Mouse (Mus musculus): Measurements from ENCODE around the gene Denr. TPM values are rescaled to one million over a fixed set of nuclear protein-coding genes. Genes with fewer than 3 reads are reported as not detected.
A peak's percentile ranks its signal among the peaks of the same experiment; 100 is the strongest.

The Denr gene
- 9.7 and 11.8 TPM in 2 replicates for polyA plus RNA-seq (2012; rRNA removed)

DNA sequence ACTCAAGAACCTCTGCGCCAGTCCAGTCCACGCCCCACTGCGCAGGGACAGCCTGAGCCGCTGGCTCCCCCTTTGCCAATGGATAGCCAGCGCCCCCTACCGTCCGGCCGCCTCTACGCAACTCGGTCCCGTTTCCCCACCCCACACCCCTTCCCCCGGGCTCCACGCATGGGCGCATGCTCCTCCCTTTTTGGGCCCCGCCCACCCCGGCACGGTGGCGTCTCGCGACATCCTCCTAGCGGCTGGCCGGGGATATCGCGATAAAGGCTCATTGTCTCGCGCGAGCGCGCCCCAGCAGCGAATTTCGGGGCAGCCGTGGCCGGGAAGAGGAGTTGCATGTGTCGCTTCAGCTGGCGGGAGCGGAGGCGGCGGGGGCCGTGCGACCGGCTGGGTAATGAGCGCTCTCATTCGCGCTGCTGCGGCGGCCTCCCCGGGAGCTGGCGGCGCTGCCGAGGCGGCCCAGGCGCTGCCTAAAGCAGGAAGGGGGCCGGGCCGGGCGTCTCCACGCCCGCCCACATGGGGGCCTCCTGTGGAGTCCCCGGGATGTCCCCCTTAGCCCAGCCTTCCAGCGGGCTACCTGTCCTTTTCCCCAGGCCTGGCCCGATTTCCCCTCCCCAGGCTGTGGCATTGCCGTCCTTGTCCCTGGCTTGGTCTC, at the start of gene Denr:
Gene Denr, plus strand, starts transcription at position 200 of the 655 bp plus-strand sequence.
- TF ChIP-seq POLR2A (IDR thresholded peaks at IDR 0.05; ENCODE audit: control insufficient read depth, extremely low read depth, insufficient read depth, low read length, poor library complexity) (peak; percentile 73), CTCF (IDR thresholded peaks at IDR 0.05; ENCODE audit: borderline replicate concordance, control insufficient read depth, extremely low read depth, insufficient read depth, low read length, poor library complexity) (peak; percentile 85)
- Histone ChIP-seq H3K27ac (ENCODE audit: control insufficient read depth, insufficient read depth, low read length) (peak within 1 kb of the TSS; percentile 37; the same call in 1 of the 2 replicates), H3K4me3 (ENCODE audit: control insufficient read depth, insufficient read depth, low read length) (peak within 1 kb of the TSS; percentile 77), H3K36me3 (ENCODE audit: control insufficient read depth, insufficient read depth, low read length) (no peaks in the 10 kb centered on the region), H3K27me3 (ENCODE audit: control insufficient read depth, insufficient read depth, low read length) (no peaks in the 10 kb centered on the region), H3K4me1 (replicated peaks; ENCODE audit: control insufficient read depth, insufficient read depth, low read length) (peaks cover 10% of the 10 kb centered on the region)
- DNase-seq: peak; percentile 100
- WGBS: under 1% methylated on average over 61 of the region's 61 CpGs

DNA sequence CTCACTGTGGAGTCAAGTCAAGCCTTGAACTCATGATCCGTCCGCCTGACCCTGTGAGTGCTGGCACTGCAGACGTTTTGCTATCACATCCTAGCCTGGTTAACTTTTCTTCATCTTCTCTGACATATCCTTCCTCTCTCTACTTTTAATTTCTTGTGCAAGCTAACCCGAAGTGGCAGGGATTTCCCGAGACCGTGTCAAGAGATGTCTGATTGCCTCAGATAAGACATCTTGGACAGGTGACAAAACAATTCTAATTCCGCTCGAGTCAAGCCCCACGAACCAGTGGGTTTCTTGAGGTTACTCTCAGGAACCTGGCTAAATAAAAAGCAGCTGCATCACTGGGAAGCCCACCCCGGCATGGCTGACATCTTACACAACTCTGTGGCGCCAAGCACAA, 48.2 kb upstream of the Denr start:
- Histone ChIP-seq H3K4me1 (replicated peaks; ENCODE audit: control insufficient read depth, insufficient read depth, low read length) (no peaks in the 10 kb centered on the region), H3K36me3 (ENCODE audit: control insufficient read depth, insufficient read depth, low read length) (no peaks in the 10 kb centered on the region), H3K27ac (ENCODE audit: control insufficient read depth, insufficient read depth, low read length) (no peak overlapping the region), H3K4me3 (ENCODE audit: control insufficient read depth, insufficient read depth, low read length) (no peak overlapping the region), H3K27me3 (ENCODE audit: control insufficient read depth, insufficient read depth, low read length) (no peaks in the 10 kb centered on the region)
- TF ChIP-seq CTCF (IDR thresholded peaks at IDR 0.05; ENCODE audit: borderline replicate concordance, control insufficient read depth, extremely low read depth, insufficient read depth, low read length, poor library complexity) (no peak), POLR2A (IDR thresholded peaks at IDR 0.05; ENCODE audit: control insufficient read depth, extremely low read depth, insufficient read depth, low read length, poor library complexity) (no peak)
- DNase-seq: no peak
- WGBS: 16% methylated on average over 11 of the region's 11 CpGs

DNA sequence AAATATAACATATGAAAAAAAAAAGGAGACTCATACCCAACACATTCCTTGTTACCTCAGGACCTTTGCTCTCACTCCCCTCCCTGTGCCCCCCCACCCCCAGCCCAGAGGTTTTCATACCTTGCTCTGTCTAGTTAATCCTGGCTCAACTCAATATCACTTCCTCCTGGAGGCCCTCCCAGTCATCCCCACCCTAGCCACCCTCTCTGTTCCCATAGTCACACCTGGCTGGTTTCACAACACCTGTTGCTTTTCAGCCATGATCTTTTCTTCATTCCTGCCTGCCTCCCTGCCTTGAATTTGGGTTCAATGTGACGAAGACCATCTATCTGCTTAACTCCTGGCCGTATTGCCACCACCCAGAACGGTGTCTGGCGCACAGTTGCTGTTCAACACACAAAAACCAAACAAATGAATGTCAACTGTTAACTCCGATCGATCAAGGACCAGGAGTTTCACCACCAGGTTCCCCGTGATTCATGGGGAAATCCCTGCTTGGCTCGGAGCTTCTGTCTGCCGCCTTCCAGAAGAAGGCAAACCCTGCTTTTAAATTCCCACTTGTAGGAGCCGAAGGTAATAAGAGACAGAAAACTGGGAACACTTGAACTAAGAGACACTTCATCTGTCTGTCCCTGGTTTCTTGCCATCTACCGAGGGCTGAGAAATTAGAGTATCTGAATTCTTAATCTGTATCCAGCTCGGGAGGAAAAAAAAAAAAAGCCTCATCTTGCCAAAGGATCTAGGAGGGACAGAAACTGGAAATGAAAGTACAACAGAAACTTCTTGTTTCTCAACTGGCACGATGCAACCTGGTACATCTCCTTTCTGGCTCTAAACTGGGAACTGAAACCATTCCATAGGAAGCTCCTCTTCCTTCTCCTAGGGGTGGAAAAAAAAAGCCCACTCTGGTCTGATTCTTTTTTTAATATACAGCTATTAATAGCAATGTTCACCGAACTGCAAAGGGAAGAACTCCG, 44.3 kb upstream of the Denr start:
- WGBS: 63% methylated on average over 15 of the region's 15 CpGs
- DNase-seq: no peak
- no peaks in the 10 kb centered on the region for H3K27me3 ChIP-seq (ENCODE audit: control insufficient read depth, insufficient read depth, low read length)
- H3K27ac ChIP-seq (ENCODE audit: control insufficient read depth, insufficient read depth, low read length): no peak overlapping the region
- H3K36me3 ChIP-seq (ENCODE audit: control insufficient read depth, insufficient read depth, low read length): no peaks in the 10 kb centered on the region
- TF ChIP-seq POLR2A (IDR thresholded peaks at IDR 0.05; ENCODE audit: control insufficient read depth, extremely low read depth, insufficient read depth, low read length, poor library complexity) (no peak), CTCF (IDR thresholded peaks at IDR 0.05; ENCODE audit: borderline replicate concordance, control insufficient read depth, extremely low read depth, insufficient read depth, low read length, poor library complexity) (no peak)
- no peak overlapping the region for H3K4me3 ChIP-seq (ENCODE audit: control insufficient read depth, insufficient read depth, low read length)
- H3K4me1 ChIP-seq (replicated peaks; ENCODE audit: control insufficient read depth, insufficient read depth, low read length): no peaks in the 10 kb centered on the region

DNA sequence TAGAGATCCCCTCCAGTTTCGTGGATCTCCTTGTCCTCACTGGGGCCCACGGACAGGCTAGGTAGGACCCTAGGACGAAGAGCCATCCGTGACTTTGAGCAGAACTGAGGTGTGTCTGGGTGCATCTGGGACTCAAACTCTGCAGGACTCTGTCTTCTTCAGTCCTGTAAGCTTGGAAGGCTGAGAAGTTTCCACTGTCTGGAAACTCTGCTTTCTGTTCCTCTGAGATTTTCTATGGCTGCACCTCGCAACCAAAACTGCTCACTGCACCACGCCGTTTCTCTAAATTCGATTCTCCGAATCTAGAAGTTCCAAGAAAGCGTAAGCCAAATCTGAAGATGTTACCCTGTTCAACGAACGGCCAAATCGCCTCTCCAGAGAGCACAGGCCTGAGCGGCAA, 43.0 kb upstream of the Denr start:
- H3K4me3 ChIP-seq (ENCODE audit: control insufficient read depth, insufficient read depth, low read length): no peak overlapping the region
- no peaks in the 10 kb centered on the region for H3K27me3 ChIP-seq (ENCODE audit: control insufficient read depth, insufficient read depth, low read length)
- H3K4me1 ChIP-seq (replicated peaks; ENCODE audit: control insufficient read depth, insufficient read depth, low read length): no peaks in the 10 kb centered on the region
- no peak for TF ChIP-seq CTCF (IDR thresholded peaks at IDR 0.05; ENCODE audit: borderline replicate concordance, control insufficient read depth, extremely low read depth, insufficient read depth, low read length, poor library complexity)
- no peak for TF ChIP-seq POLR2A (IDR thresholded peaks at IDR 0.05; ENCODE audit: control insufficient read depth, extremely low read depth, insufficient read depth, low read length, poor library complexity)
- DNase-seq: no peak
- 92% methylated on average over 14 of the region's 14 CpGs for WGBS
- H3K27ac ChIP-seq (ENCODE audit: control insufficient read depth, insufficient read depth, low read length): no peak overlapping the region
- H3K36me3 ChIP-seq (ENCODE audit: control insufficient read depth, insufficient read depth, low read length): no peaks in the 10 kb centered on the region

DNA sequence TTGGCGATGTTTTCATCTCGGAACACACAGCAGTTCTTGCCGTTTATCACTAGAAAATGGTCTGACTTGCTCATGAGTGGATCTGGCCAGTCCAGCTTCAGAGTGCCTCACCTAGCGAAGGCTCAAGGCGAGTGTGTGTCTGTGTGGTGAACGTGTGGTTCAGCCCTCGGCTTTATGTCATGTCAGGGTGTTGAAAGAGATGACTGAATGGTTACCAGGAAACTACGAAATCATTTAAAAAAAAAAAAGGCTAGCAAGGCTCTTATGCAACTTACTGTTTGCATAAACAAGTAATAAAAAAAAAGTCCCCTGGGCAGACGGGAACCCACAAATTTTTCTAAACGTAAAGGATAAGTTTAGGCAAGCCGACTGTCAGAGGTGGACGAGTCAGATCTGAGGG, 41.6 kb upstream of the Denr start, which contains the start of gene Hcar2:
Gene Hcar2, minus strand, starts transcription at position 135 of the 400 bp plus-strand sequence.
- WGBS: 63% methylated on average over 12 of the region's 12 CpGs
- no peak for DNase-seq
- no peak for TF ChIP-seq POLR2A (IDR thresholded peaks at IDR 0.05; ENCODE audit: control insufficient read depth, extremely low read depth, insufficient read depth, low read length, poor library complexity)
- TF ChIP-seq CTCF (IDR thresholded peaks at IDR 0.05; ENCODE audit: borderline replicate concordance, control insufficient read depth, extremely low read depth, insufficient read depth, low read length, poor library complexity): no peak
- Histone ChIP-seq H3K27me3 (ENCODE audit: control insufficient read depth, insufficient read depth, low read length) (no peaks in the 10 kb centered on the region), H3K27ac (ENCODE audit: control insufficient read depth, insufficient read depth, low read length) (no peak within 1 kb of the TSS), H3K4me3 (ENCODE audit: control insufficient read depth, insufficient read depth, low read length) (no peak within 1 kb of the TSS), H3K4me1 (replicated peaks; ENCODE audit: control insufficient read depth, insufficient read depth, low read length) (no peaks in the 10 kb centered on the region), H3K36me3 (ENCODE audit: control insufficient read depth, insufficient read depth, low read length) (no peaks in the 10 kb centered on the region)

DNA sequence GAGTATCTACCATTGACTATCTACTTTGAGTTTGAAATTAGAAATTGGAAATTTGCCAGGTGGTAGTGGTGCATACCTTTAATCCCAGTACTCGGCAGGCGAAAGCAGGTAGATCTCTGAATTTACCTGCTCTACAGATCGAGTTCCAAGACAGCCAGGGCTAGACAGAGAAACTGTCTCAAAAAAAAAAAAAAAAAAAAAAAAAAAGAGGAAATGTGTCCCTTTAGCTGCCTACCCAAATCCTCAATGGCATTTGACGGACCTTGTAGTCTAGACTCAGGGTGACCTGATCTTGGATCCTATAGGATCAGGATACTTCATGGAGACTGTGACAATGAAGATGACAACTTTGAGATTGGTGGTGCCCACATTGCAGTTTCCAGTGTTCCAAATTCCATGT, 40.5 kb upstream of the Denr start:
- Histone ChIP-seq H3K4me3 (ENCODE audit: control insufficient read depth, insufficient read depth, low read length) (no peak overlapping the region), H3K27ac (ENCODE audit: control insufficient read depth, insufficient read depth, low read length) (no peak overlapping the region), H3K4me1 (replicated peaks; ENCODE audit: control insufficient read depth, insufficient read depth, low read length) (no peaks in the 10 kb centered on the region), H3K27me3 (ENCODE audit: control insufficient read depth, insufficient read depth, low read length) (no peaks in the 10 kb centered on the region), H3K36me3 (ENCODE audit: control insufficient read depth, insufficient read depth, low read length) (no peaks in the 10 kb centered on the region)
- 86% methylated on average over 4 of the region's 4 CpGs for WGBS
- TF ChIP-seq CTCF (IDR thresholded peaks at IDR 0.05; ENCODE audit: borderline replicate concordance, control insufficient read depth, extremely low read depth, insufficient read depth, low read length, poor library complexity) (no peak), POLR2A (IDR thresholded peaks at IDR 0.05; ENCODE audit: control insufficient read depth, extremely low read depth, insufficient read depth, low read length, poor library complexity) (no peak)
- no peak for DNase-seq

All from thymus, adult 2 months (tissue).